Mouse (Mus musculus) embryonic facial prominence, embryonic 12.5 days (tissue): ENCODE measurements around the gene Pfkfb2. TPM values are rescaled to one million over a fixed set of nuclear protein-coding genes. Genes with fewer than 3 reads are reported as not detected.
A peak's percentile ranks its signal among the peaks of the same experiment; 100 is the strongest.

ENCODE experiments used
- ATAC-seq: fragments of 200-750 bp; cut with Nextera tagmentation; 2 replicates; pipeline ENCODE4 v1.8.0; 2017; ENCODE audit not compliant: insufficient number of reproducible peaks, insufficient read depth, low FRiP score, low TSS enrichment
- H3K27ac ChIP-seq: fragments of 300-500 bp; sonication (generic); 2 replicates; pipeline ENCODE4 v1.5.1; 2016; ENCODE audit warnings: mild to moderate bottlenecking
- H3K27me3 ChIP-seq: fragments of 300-500 bp; sonication (generic); 2 replicates; pipeline ENCODE4 v1.6.1; 2016; ENCODE audit warnings: mild to moderate bottlenecking, moderate library complexity
- H3K36me3 ChIP-seq: fragments of 300-500 bp; sonication (generic); 2 replicates; pipeline ENCODE4 v1.6.1; 2016; ENCODE audit warnings: mild to moderate bottlenecking
- H3K4me1 ChIP-seq: fragments of 300-500 bp; sonication (generic); 2 replicates; pipeline ENCODE4 v1.6.1; 2016
- H3K4me2 ChIP-seq: fragments of 300-500 bp; sonication (generic); replicated peaks from 2 replicates; pipeline ENCODE4 v1.6.1; 2016; ENCODE audit warnings: mild to moderate bottlenecking, moderate library complexity
- H3K4me3 ChIP-seq: fragments of 300-500 bp; sonication (generic); 2 replicates; pipeline ENCODE4 v1.5.1; 2016; ENCODE audit warnings: mild to moderate bottlenecking
- H3K9ac ChIP-seq: fragments of 300-500 bp; sonication (generic); 2 replicates; pipeline ENCODE4 v1.6.1; 2016; ENCODE audit warnings: mild to moderate bottlenecking, moderate library complexity
- H3K9me3 ChIP-seq: fragments of 300-500 bp; sonication (generic); 2 replicates; pipeline ENCODE4 v1.6.1; 2016; ENCODE audit warnings: mild to moderate bottlenecking, moderate library complexity
- WGBS: fragments of 180-500 bp; shearing (Covaris S2); methylation state at CpG from one replicate; pipeline ENCODE4 v1.1.7; 2016; 5-methylcytosine and 5-hydroxymethylcytosine counted together
- polyA plus RNA-seq: library from polyadenylated mRNA; unstranded; fragments of >200 nt; fragmentation: Nextera tagmentation; extraction: Ambion mirVana; gene quantifications from 2 replicates; pipeline ENCODE4 v1.2.1, GENCODE M21; 2016

The Pfkfb2 gene
- polyA plus RNA-seq, 1 experiment from 2014 or later, result 10.0 TPM

DNA sequence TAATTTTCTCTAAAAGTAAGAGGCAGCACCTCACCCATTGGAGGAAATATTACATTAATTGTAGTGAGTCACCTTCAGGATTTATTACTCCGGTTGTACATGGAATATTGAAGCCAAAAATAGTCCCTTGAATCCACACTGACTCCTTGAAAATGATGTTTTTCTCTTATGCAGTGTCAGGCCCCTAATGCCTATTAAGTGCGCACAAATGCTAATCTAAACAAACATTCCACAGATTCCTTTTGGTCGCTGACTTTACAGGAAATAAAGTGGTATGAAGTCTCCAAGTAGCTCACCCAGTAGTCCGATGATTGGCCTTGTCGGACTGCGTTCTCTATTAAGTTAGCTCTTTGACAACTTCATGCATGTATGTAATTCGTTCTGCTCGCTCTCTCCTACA is 5.8 kb upstream of the Pfkfb2 start:
- H3K4me1 ChIP-seq, result peaks cover 6% of the 10 kb centered on the region; the same call in 1 of the 2 replicates
- no peak for ATAC-seq
- H3K27me3 ChIP-seq, result no peaks in the 10 kb centered on the region
- 66% methylated on average over 8 of the region's 8 CpGs for WGBS
- H3K36me3 ChIP-seq, result no peaks in the 10 kb centered on the region
- no peak overlapping the region for H3K4me3 ChIP-seq
- H3K27ac ChIP-seq, result no peak overlapping the region
- no peak overlapping the region for H3K4me2 ChIP-seq
- no peaks in the 10 kb centered on the region for H3K9me3 ChIP-seq
- no peak overlapping the region for H3K9ac ChIP-seq

- 66% methylated on average over 5 of the region's 5 CpGs for WGBS
- no peaks in the 10 kb centered on the region for H3K36me3 ChIP-seq
- no peak for ATAC-seq
- H3K4me3 ChIP-seq, result no peak overlapping the region
- no peak overlapping the region for H3K27ac ChIP-seq
- no peaks in the 10 kb centered on the region for H3K27me3 ChIP-seq
- peaks cover 6% of the 10 kb centered on the region; the same call in 1 of the 2 replicates for H3K4me1 ChIP-seq
- no peaks in the 10 kb centered on the region for H3K9me3 ChIP-seq
- H3K9ac ChIP-seq, result no peak overlapping the region
- no peak overlapping the region for H3K4me2 ChIP-seq
These were observed 5.4 kb upstream of the Pfkfb2 start for GRCm38 (mm10) chr1:130734452-130734851.

DNA sequence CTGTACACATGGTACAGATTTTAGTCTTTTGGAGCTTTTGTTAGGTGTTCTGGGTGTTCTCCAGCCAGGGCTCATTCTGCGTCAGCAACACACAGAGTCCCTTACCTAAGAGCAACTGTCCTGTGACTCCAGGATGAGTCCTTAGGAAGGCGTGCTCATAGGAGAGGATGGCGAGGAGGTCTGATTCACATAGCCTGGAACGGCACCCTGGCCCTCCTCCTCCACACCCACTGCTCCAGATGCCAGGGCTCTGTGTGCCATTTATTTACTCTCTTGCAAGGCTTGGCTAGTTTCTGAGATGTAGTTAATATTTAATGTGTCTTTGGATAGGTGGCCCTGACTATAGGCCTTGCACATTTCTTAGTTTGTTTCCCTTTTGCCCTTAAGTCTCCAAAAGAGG is 4.6 kb upstream of the Pfkfb2 start:
- Histone ChIP-seq H3K27ac (no peak overlapping the region), H3K9ac (no peak overlapping the region), H3K36me3 (no peaks in the 10 kb centered on the region), H3K9me3 (no peaks in the 10 kb centered on the region), H3K4me1 (peaks cover 6% of the 10 kb centered on the region; the same call in 1 of the 2 replicates), H3K27me3 (no peaks in the 10 kb centered on the region), H3K4me3 (no peak overlapping the region), H3K4me2 (no peak overlapping the region)
- no peak for ATAC-seq
- WGBS, result 88% methylated on average over 4 of the region's 4 CpGs

GRCm38 (mm10) chr1:130732706-130733658 is 3.9 kb upstream of the Pfkfb2 start:
- WGBS, result 86% methylated on average over 13 of the region's 13 CpGs
- Histone ChIP-seq H3K9me3 (no peaks in the 10 kb centered on the region), H3K36me3 (no peaks in the 10 kb centered on the region), H3K4me2 (no peak overlapping the region), H3K27ac (no peak overlapping the region), H3K4me3 (no peak overlapping the region), H3K27me3 (no peaks in the 10 kb centered on the region), H3K4me1 (peaks cover 6% of the 10 kb centered on the region; the same call in 1 of the 2 replicates), H3K9ac (no peak overlapping the region)
- ATAC-seq, result no peak

GRCm38 (mm10) chr1:130731741-130732337 is 2.8 kb upstream of the Pfkfb2 start, which contains the start of gene AA986860:
Gene AA986860 (plus strand): TSS chr1:130731976.
- Histone ChIP-seq H3K4me2 (peak within 1 kb of the TSS; percentile 41), H3K27me3 (no peaks in the 10 kb centered on the region), H3K36me3 (no peaks in the 10 kb centered on the region), H3K9me3 (no peaks in the 10 kb centered on the region), H3K4me1 (peaks cover 6% of the 10 kb centered on the region; the same call in 1 of the 2 replicates), H3K27ac (no peak within 1 kb of the TSS), H3K4me3 (no peak within 1 kb of the TSS), H3K9ac (no peak within 1 kb of the TSS)
- 0 out of 2 replicates have a peak, but pooled peaks have one; percentile 35 for ATAC-seq
- WGBS, result 7% methylated on average over 10 of the region's 10 CpGs

DNA sequence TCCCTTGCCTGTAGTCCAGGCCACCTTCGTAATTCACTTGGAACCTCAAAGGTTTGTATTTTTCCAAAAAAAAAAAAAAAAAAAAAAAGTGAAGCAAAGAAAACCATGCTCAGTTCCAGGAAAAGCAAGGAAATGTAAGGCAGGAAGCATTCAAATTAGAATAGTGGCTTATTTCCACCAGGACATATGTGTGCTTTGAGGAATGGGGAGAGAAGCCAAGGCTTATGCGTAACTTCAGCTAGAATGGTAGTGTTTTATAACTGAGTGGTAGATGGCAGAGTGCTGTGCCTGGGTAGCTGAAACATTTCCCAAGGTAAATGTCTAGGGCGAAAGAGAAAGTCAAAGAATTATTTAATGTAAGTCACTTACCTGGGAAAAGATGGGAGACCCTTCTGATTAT is 345 bp downstream of the Pfkfb2 start:
- H3K9ac ChIP-seq, result no peak overlapping the region
- H3K4me3 ChIP-seq, result no peak overlapping the region
- H3K9me3 ChIP-seq, result no peaks in the 10 kb centered on the region
- ATAC-seq, result no peak
- 90% methylated on average over 3 of the region's 3 CpGs for whole genome bisulfite sequencing
- H3K4me2 ChIP-seq, result no peak overlapping the region
- no peak overlapping the region for H3K27ac ChIP-seq
- H3K36me3 ChIP-seq, result no peaks in the 10 kb centered on the region
- H3K4me1 ChIP-seq, result peaks cover 6% of the 10 kb centered on the region; the same call in 1 of the 2 replicates
- H3K27me3 ChIP-seq, result no peaks in the 10 kb centered on the region

- Histone ChIP-seq H3K4me3 (no peak overlapping the region), H3K36me3 (no peaks in the 10 kb centered on the region)
- 64% methylated on average over 1 of the region's 1 CpGs for WGBS
These were observed 983 bp downstream of the Pfkfb2 start for GRCm38 (mm10) chr1:130728070-130728469.

GRCm38 (mm10) chr1:130726396-130726795 is 2.7 kb downstream of the Pfkfb2 start:
- Histone ChIP-seq H3K9me3 (no peaks in the 10 kb centered on the region), H3K36me3 (no peaks in the 10 kb centered on the region), H3K4me3 (no peak overlapping the region), H3K27me3 (no peaks in the 10 kb centered on the region), H3K27ac (no peak overlapping the region), H3K9ac (no peak overlapping the region), H3K4me1 (peaks cover under 1% of the 10 kb centered on the region; the same call in 1 of the 2 replicates), H3K4me2 (no peak overlapping the region)
- ATAC-seq, result no peak
- 92% methylated on average over 2 of the region's 2 CpGs for WGBS

More at GRCm38 (mm10) chr1:130728070-130728469, 983 bp downstream of the Pfkfb2 start:
- Histone ChIP-seq H3K27ac (no peak overlapping the region), H3K4me2 (no peak overlapping the region), H3K4me1 (peaks cover 6% of the 10 kb centered on the region; the same call in 1 of the 2 replicates), H3K9ac (no peak overlapping the region), H3K9me3 (no peaks in the 10 kb centered on the region), H3K27me3 (no peaks in the 10 kb centered on the region)
- no peak for ATAC-seq

GRCm38 (mm10) chr1:130724206-130724605 is 4.8 kb downstream of the Pfkfb2 start:
- no peak for ATAC-seq
- no peaks in the 10 kb centered on the region for H3K9me3 ChIP-seq
- H3K4me2 ChIP-seq, result no peak overlapping the region
- H3K4me1 ChIP-seq, result 0 out of 2 replicates have a peak, but pooled peaks cover 2% of the 10 kb centered on the region
- no peak overlapping the region for H3K9ac ChIP-seq
- H3K4me3 ChIP-seq, result no peak overlapping the region
- no peak overlapping the region for H3K27ac ChIP-seq
- peaks cover 3% of the 10 kb centered on the region for H3K36me3 ChIP-seq
- H3K27me3 ChIP-seq, result no peaks in the 10 kb centered on the region
- 91% methylated on average over 5 of the region's 5 CpGs for WGBS

- H3K9me3 ChIP-seq, result no peaks in the 10 kb centered on the region
- peaks cover 5% of the 10 kb centered on the region for H3K36me3 ChIP-seq
- H3K4me3 ChIP-seq, result peak within 1 kb of the TSS; percentile 87
- H3K9ac ChIP-seq, result peak within 1 kb of the TSS; percentile 88
- peaks cover 14% of the 10 kb centered on the region for H3K4me1 ChIP-seq
- H3K4me2 ChIP-seq, result peak within 1 kb of the TSS; percentile 77
- WGBS, result under 1% methylated on average over 54 of the region's 54 CpGs
- peak within 1 kb of the TSS; percentile 70 for H3K27ac ChIP-seq
- ATAC-seq, result peak; percentile 79
- no peaks in the 10 kb centered on the region for H3K27me3 ChIP-seq
These were observed 11.7 kb downstream of the Pfkfb2 start, which contains the start of gene Yod1 for GRCm38 (mm10) chr1:130717291-130717871. Gene Yod1 (plus strand): TSS chr1:130717327.

DNA sequence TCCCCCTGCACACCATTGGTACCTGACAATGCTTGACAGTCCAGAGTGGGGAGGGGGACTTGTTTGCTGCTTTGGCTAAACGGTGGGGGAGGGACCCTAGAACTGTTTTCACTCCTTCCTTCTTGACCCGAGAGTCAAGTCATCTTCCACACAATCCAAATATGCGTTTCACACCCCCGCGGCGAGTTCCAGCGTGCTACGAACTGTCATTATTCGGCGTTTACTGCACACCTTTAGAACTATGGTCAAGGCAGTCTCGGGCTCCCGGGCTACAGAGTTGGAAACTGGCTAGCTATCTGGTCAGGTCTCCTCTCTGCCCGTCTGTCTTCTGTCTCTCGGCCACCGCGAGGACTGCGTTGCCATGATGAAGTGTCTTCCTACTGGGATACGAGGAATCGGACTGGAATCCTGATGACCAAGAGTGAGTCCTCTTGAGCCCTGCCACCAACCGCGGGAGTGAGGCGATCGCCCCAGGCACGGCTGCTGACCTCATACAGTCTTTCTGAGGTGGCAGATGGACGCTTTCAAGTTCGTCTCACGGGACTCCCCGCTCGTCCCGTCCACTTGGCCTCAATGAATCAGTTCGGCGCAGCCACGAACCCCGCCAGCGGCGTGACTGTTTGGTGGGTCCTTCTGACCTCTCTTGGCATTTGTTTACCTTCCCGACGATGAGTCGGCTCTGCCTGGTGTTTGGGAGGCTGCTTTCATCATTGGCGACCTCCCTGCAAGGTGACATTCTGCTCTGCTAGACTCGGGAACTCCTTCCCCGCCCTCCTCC is 12.4 kb downstream of the Pfkfb2 start:
- Histone ChIP-seq H3K4me2 (peak overlapping the region; percentile 77), H3K27ac (peak overlapping the region; percentile 70), H3K36me3 (peaks cover 5% of the 10 kb centered on the region), H3K9ac (peak overlapping the region; percentile 88), H3K4me1 (peaks cover 14% of the 10 kb centered on the region), H3K9me3 (no peaks in the 10 kb centered on the region), H3K4me3 (peak overlapping the region; percentile 87), H3K27me3 (no peaks in the 10 kb centered on the region)
- peak; percentile 4; the same call in 1 of the 2 replicates for ATAC-seq
- under 1% methylated on average over 42 of the region's 42 CpGs for WGBS
